Mouse (Mus musculus) ES-E14 (cell line): ENCODE measurements around the gene Sertad2.

Experiments used
- CHD2 ChIP-seq: IDR thresholded peaks from 2 replicates; pipeline ENCODE4 v1.6.1; 2014; ENCODE audit warnings: mild to moderate bottlenecking, low read depth, low read length, inconsistent platforms
- HCFC1 ChIP-seq: IDR thresholded peaks from 2 replicates; pipeline ENCODE4 v1.6.1; 2012; ENCODE audit warnings: low read length, inconsistent platforms, borderline replicate concordance; ENCODE audit not compliant: insufficient read depth
- MAFK ChIP-seq: IDR thresholded peaks from 2 replicates; pipeline ENCODE4 v1.6.1; 2014; ENCODE audit warnings: mild to moderate bottlenecking, low read depth, low read length, inconsistent platforms; ENCODE audit not compliant: insufficient read depth
- ZNF384 ChIP-seq: IDR thresholded peaks from 2 replicates; pipeline ENCODE4 v1.6.1; 2012; ENCODE audit warnings: low read depth, low read length, inconsistent platforms

GRCm38 (mm10) chr11:20556163-20556911 lies 13.3 kb downstream of the Sertad2 start:
- TF ChIP-seq ZNF384 (no peak), MAFK (peak; percentile 25; the same call in 1 of the 2 replicates), CHD2 (no peak), HCFC1 (no peak)
